Mouse (Mus musculus) thymus, postnatal 4 days (tissue): ENCODE results near the gene Gpr19.

ENCODE experiments used
- DNase-seq: peaks from one replicate; pipeline ENCODE4 v3.0.0; 2021

Gpr19 gene

GRCm38 (mm10) chr6:134922511-134923195 is 24.3 kb upstream of the Gpr19 start:
- no peak for DNase-seq

GRCm38 (mm10) chr6:134921695-134922510 is 23.5 kb upstream of the Gpr19 start:
- DNase-seq: peak; percentile 65

- peak; percentile 78 for DNase-seq
Observed at GRCm38 (mm10) chr6:134921014-134921694, 22.8 kb upstream of the Gpr19 start.

GRCm38 (mm10) chr6:134920190-134921013 is 22.0 kb upstream of the Gpr19 start, which contains the start of gene Cdkn1b:
Gene Cdkn1b, plus strand, starts transcription at chr6:134920401.
- peak; percentile 91 for DNase-seq

- DNase-seq: no peak
Observed at GRCm38 (mm10) chr6:134919511-134920189, 21.3 kb upstream of the Gpr19 start.

GRCm38 (mm10) chr6:134918769-134919168 is 20.4 kb upstream of the Gpr19 start:
- DNase-seq: peak; percentile 48

GRCm38 (mm10) chr6:134917087-134917486 is 18.7 kb upstream of the Gpr19 start:
- peak; percentile 69 for DNase-seq

- DNase-seq: peak; percentile 74
Observed at GRCm38 (mm10) chr6:134916641-134917040, 18.3 kb upstream of the Gpr19 start.

- no peak for DNase-seq
Observed at GRCm38 (mm10) chr6:134914523-134914922, 16.1 kb upstream of the Gpr19 start.

- DNase-seq: no peak
Observed at GRCm38 (mm10) chr6:134905811-134906210, 7.4 kb upstream of the Gpr19 start.

- no peak for DNase-seq
Observed at GRCm38 (mm10) chr6:134903891-134904884, 5.8 kb upstream of the Gpr19 start.

GRCm38 (mm10) chr6:134903368-134903767 is 5.0 kb upstream of the Gpr19 start:
- no peak for DNase-seq

GRCm38 (mm10) chr6:134897443-134898094 is 809 bp downstream of the Gpr19 start:
- peak; percentile 98 for DNase-seq

- no peak for DNase-seq
Observed at GRCm38 (mm10) chr6:134896570-134897436, 1.6 kb downstream of the Gpr19 start.

- no peak for DNase-seq
Observed at GRCm38 (mm10) chr6:134890436-134890835, 7.9 kb downstream of the Gpr19 start.

- DNase-seq: no peak
Observed at GRCm38 (mm10) chr6:134889763-134890162, 8.6 kb downstream of the Gpr19 start.

- no peak for DNase-seq
Observed at GRCm38 (mm10) chr6:134888563-134889017, 9.8 kb downstream of the Gpr19 start.

- DNase-seq: peak; percentile 53
Observed at GRCm38 (mm10) chr6:134887711-134888449, 10.5 kb downstream of the Gpr19 start.
